Mouse (Mus musculus) megakaryocyte-erythroid progenitor cell, adult 5-6 weeks (primary cell): ENCODE data around the gene Ripor3. TPM values are rescaled to one million over a fixed set of nuclear protein-coding genes. Genes with fewer than 3 reads are reported as not detected.
"Not testable (repeated sequence)": the region's sequence is repeated elsewhere in the genome, so short reads cannot be mapped to it uniquely, and the experiment has no call there.

Source experiments
- ATAC-seq: replicated peaks from 2 replicates; pipeline ENCODE4 v1.8.0; 2016; ENCODE audit warnings: mild to moderate bottlenecking, inconsistent platforms; ENCODE audit not compliant: severe bottlenecking, poor library complexity, low FRiP score, low TSS enrichment
- total RNA-seq, 2 experiments: library from RNA; stranded (forward) in 1 of 2; stranded (reverse) in 1 of 2; fragments of 200-1000, 215-1000 nt in 1 of 2; fragments of >200 nt in 1 of 2; fragmentation: Nextera tagmentation in 1 of 2; gene quantifications; 2 replicates each; pipeline ENCODE4 v1.2.3; 2014 to 2017

Ripor3 gene
- total RNA-seq (2014; fragmentation: Nextera tagmentation) (not detected in 2 replicates), total RNA-seq (2017) (0.42 TPM in 1 of 2 replicates, not detected in the other)

DNA sequence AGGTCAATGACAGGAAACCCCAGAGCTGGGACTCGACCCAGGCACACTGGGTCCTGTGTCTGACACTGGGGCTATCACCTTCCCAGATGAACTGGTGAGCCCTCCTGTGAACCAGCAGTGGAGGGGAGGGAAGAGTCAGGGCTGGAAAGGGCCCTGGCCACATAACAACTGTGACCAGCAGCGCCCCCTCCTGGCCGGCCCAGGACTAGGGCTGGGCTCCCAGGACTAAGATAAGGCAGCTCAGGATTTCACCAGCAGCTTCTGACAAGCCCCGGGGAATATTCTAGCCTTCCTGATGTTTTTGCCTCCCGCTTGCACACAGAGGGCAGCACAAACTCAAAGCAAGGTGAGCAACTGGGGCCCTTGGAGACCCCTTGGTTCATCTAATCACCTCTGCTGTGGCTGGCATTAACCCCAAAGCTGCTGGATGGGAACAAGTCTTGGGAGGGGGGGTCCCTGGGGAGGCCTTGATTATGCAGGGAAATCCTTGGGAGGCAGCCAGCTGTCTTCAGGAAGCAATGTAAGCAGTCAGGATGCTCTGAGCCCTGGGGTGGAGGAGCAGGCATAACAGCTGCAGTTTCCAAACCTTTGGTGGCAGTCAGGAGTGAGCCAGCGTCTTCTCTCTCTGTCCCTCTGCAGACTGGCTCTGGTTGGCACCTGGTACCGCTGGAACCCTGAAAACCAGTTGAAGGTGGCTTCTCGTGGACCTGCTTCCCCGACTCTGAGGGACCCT lies at the start of gene Ripor3:
Gene Ripor3, minus strand, starts transcription at position 683 of the 733 bp plus-strand sequence.
- ATAC-seq = peak; percentile 72

GRCm38 (mm10) chr2:168059200-168059790 lies 48.9 kb upstream of the Ripor3 start:
- no peak for ATAC-seq

DNA sequence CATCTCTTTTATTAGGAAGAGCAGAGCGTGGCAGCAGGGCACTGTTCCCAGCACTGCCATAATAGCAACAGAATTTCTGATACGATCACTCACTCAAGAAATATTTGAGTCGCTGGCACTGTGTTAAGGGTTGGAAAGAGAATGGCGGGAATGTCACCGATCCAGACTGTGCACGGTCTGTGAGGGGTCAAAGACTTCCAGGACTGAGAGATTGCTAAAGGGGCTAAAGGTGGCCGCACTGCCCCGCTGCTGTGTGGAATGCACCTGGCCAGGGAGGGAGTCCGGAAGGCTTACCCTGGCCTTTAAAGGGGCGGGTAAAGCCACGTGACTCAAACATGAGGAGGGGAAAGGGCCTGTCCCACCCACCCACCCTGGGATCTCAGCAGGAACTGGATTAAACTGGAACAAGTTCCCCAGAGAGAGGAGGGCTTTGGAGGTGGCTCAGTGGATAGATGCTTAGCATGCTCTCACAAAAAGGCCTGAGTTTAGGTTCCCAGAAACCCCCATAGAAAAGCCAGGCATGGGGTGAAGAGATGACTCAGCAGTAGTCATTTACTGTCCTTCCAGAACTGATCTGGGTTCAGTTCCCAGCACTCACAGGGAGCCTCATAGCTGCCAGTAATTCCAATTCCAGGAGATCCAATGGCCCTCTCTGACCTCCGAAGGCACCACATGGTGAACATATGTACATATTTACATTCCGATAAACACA lies 48.2 kb upstream of the Ripor3 start:
- no peak for ATAC-seq

DNA sequence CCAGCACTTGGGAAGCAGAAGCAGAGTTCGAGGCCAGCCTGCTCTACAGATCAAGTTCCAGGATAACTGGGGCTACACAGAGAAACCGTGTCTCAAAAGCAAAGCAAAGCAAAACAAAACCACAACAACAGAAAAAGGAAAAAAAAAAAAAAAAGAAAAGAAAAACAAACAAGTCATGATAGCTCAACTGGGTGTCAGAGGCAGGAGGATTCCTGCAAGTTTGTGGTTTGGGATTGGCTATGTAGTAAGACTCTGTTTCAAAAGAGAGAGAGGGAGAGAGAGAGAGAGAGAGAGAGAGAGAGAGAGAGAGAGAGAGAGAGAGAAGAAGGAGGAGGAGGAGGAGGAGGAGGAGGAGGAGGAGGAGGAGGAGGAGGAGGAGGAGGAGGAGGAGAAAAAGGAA lies 47.5 kb upstream of the Ripor3 start:
- not testable (repeated sequence) for ATAC-seq

DNA sequence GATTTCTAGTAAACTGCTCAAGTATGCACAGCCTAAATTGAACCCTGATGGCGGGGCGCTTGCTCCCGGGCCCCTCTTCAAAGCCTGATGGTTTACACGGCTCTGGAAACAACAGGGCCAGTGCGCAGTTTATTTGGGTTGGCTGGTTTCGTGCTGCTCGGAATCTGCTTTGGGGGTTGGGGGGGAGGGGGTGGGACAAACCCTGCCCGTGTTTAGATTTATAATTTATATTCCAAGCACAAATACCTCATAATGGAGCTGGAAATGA lies 46.2 kb upstream of the Ripor3 start:
- ATAC-seq = no peak

GRCm38 (mm10) chr2:168055910-168056665 lies 45.7 kb upstream of the Ripor3 start:
- ATAC-seq = no peak

DNA sequence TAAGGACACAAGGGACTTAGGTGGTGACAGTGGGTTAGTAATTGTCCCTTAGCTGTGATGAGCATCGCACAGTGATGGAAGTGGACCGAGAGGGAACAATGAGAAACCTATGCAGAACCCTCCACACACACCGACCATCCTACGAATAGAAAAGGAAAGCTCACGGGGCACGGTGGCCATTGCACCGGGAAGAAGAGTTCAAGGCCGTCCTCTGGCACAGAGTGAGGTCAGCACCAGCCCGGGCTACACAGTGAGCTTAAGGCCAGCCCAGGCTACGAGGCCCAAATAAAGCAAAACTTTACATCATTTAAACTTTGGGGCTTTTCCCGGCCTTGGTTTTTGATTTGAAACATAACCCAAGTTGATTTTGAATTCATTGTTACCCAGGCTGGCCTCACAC lies 43.7 kb upstream of the Ripor3 start:
- no peak for ATAC-seq

DNA sequence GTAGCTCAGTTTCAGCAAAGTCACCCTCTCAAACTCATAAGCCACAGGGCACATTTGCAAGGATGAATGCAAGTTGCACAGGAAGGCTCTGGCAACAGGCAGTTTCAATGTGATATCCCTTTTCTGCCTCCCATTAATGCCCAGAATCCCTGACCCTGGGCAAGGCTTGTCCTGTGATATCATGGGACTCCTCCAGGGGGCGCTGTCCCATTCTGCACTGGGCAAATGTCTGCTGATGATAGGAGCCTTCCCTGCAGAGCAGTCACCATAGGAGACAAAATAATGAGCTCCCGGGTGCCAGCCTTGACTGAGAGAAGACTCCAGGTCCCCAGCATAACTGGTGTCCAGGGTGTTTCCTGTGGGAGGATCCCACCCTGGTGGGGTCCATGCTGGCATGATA lies 42.3 kb upstream of the Ripor3 start:
- no peak for ATAC-seq

DNA sequence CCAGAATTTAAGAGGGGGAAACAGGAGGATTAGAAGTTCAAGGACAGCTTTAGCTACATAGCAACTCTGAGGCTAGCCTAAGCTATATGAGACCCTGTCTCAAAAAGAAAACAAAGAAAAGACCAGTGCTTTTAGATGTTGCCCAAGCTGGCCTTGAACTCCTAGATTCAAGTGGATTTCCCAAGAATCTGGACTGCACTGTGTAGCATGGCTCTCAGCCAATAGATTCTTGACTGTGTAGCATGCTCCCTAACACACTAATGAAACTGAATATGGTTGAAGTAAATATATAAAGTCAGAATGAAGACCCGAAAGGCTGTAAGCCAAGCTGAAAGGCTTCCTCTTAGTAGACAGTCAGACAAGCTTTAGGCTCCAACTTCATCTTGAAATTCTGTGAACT lies 41.7 kb upstream of the Ripor3 start:
- no peak for ATAC-seq

GRCm38 (mm10) chr2:168050000-168050942 lies 39.9 kb upstream of the Ripor3 start:
- peak; percentile 42 for ATAC-seq

- ATAC-seq = no peak
Measured at GRCm38 (mm10) chr2:168049002-168049635, 38.7 kb upstream of the Ripor3 start.

GRCm38 (mm10) chr2:168046467-168046866 lies 36.0 kb upstream of the Ripor3 start:
- no peak for ATAC-seq

- ATAC-seq = no peak
Measured at GRCm38 (mm10) chr2:168045771-168046170, 35.4 kb upstream of the Ripor3 start.

- ATAC-seq = no peak
Measured at GRCm38 (mm10) chr2:168045357-168045756, 34.9 kb upstream of the Ripor3 start.

GRCm38 (mm10) chr2:168044681-168045287 lies 34.4 kb upstream of the Ripor3 start:
- ATAC-seq = no peak

GRCm38 (mm10) chr2:168042019-168042418 lies 31.6 kb upstream of the Ripor3 start:
- no peak for ATAC-seq

- no peak for ATAC-seq
Measured at GRCm38 (mm10) chr2:168040751-168041150, 30.3 kb upstream of the Ripor3 start.

GRCm38 (mm10) chr2:168037063-168037462 lies 26.6 kb upstream of the Ripor3 start:
- no peak for ATAC-seq
